Mouse (Mus musculus) testis, postnatal 10 days (tissue): ENCODE data around the gene Fgf13.

Experiments
- DNase-seq: peaks from one replicate; pipeline ENCODE4 v3.0.0; 2021; ENCODE audit warnings: low spot score

Fgf13 gene

DNA sequence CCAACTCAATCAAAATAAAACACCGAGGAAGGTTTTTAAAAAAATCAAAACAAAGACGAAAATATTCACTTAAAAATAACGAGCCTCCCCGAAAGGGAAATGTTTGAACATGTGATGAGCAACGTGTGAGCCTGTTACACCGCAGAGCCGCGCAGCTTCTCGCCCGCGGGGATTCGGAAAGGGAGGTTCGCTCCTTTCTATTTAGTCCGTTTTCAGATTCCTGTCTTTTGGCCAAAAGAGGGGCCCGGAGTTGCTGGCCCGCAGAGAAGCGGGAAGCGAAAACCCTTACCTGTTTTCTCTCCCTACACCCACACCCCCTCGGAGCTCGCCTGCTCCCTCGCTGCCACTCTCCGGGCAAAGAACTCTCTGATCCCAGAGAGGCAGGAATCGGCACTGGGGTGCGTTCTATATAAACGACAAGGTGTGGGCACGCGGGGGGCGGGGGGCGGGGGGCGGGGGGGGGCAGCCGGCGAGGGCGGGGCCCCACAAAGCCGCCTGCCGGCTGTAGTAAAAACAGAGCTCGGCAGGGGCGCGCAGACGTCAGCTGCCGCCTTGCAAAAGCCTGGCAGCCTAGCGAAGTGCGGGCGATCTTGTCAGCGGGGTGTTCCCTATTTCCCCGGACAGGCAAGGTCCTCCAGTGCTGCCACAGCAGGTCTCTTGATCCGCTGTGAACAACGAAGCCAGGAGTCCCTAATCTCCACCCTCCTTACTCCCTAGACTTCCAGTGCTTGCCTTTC is at the start of gene Fgf13:
Gene Fgf13, minus strand, starts transcription at position 377 of the 737 bp plus-strand sequence.
- peak; percentile 35 for DNase-seq

DNA sequence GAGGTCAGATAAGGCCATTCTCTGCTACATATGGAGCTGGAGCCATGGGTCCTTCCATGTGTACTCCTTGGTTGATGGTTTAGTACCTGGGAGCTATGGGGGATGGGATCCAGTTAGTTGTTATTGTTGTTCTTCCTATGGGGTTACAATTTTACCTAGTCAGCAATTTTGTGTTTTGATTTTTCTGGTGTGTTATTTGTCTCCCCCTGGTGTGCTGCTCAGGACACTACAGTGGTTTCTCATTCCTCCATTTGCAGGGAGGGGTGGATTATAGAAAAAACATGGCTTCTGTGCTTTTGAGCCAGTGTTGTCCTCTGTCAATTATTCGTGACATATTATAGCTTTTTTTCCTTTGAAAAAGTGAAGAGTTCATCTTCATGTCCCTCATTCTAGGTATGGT is 38.7 kb upstream of the Fgf13 start:
- DNase-seq = no peak

DNA sequence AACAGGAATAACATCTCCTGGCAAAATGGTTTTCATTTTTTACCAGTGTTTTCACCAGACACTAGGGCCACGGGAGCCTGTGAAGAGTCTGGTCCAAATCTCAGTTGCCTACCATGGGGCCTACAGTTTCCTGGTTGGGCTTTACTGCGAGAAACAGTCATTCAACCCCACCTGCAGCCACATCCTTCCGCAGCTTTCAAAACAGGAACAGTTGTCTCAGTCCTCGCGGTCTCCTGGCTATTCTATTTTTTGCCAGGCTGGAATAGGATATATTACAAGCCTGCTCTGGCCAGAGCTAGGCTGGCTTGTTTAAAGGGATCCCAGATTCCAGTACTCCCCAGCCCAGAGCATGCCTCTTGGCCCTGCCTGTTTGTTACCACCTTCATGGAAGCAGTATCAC is 21.2 kb upstream of the Fgf13 start:
- DNase-seq = no peak

DNA sequence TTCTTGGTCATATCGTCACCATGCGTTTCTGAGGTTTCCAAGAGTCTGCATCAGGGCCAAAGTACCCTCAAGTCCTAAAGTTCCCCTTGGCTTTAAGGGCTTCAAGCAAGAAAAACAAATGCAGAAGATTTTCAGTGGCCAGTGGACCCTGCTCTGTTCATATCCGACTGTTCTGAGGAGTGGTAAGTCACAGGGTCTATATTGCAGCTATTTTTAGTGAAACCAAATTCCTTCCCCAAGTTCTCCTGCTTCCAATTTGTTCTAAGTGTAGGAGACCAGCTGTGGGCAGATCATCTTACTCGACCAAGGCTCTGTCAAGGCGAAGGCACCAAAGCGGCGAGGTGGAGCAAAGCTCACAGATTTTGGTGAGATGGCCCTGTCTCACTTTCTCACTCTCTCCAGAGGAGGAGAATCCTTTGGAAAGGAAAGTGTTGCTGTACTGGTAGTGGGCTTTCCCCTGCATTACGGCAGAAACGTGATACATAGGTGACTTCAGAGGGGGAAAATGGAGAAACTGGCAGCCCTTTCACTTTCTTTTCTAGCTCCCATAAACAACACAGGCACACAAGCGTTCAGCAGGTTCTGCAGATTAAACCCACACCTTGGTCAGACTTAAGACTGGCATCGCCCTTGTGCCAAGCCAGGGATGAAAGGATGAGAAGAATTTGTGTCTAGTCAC is 17.8 kb upstream of the Fgf13 start:
- no peak for DNase-seq

DNA sequence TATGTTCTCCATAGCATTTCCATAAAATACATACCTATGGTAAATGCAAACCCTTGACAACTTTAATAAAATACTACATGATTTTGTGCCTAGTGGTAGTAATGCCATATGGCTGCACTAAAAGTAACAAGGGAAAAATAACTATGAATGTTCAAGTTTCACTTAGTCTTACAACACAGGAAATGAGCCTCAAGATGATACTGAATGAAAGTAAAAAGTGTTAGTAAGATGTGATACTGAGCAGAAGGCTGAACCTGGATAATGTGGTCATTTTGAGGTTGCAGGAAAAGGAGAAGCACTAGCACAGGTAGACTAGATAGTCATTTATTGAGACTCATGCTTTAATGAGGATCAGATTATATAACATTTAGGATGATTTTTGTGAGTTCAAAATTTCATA is 16.2 kb upstream of the Fgf13 start:
- DNase-seq = no peak

DNA sequence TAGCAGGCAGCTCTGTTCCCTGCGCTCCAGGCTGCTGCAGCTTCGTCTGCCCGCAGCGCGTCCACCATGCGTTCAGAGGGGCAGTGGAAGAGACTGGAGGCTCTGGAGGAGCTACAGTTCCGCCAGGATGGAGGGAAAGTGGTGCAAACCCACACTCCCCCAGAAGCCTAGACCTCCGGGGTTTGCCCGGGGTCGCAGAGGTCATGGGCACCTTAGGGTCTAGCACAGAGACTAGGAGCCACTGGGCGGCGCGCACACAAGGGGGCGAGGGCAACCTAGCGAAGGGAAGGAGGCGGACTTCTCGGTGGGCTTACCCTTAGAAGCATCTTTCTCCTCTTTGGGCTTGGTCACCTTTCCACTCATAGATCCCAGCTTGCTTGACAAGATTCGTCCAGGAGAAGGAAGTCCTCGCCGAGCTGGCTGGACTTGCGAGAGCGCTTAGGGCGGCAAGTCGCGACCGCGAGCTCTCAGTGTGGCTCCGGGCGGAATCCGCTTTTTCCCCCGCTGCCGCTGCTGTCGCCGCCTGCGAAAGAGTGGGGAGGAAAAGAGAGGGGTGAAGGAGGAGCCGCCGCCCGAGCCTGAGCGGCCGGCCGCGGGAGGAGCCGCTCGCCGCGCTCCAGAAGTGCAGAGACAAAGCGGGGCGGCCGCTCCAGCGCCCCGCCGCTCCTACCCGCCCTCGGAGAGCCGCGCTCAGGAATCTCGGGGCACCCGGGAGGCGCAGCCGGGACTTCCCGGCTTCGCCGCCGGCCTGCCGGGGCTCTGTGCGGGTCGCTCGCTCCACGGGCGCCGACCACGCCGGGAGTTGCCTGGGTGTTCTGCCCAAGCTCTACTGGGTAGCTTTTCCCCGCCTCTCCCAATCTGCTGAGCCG is 811 bp downstream of the Fgf13 start:
- peak; percentile 41 for DNase-seq

DNA sequence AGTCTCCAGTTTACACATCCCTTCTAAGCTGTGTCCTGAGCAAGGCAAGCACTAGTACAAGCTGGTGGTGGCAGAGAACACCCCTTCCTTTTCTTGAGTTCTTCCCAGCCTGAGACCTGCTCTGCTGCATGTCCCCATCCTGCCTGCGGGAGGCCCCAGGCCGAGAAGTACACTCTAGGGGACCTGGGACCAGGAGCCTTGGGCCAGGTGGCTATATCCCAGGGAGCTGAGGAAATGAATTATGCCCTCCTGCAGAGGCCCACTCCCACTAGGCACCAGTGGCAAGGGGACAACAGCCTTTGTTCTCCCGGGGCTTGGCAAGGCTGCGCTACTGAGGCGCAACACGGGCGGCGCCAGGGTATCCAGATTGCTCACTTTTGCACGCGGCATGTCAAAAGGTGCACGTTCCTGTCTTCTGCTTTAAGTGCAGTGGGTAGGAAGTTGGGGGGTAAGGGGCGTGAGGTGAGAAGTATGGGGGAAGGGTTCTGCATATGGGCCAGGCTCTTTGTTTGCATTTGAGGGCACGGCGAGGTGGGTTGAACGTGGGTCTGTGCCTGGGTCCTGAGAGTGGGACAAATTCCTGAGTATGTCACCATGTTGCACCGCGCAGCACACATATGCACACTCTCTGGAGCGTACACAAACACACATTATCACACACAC is 1.7 kb downstream of the Fgf13 start:
- no peak for DNase-seq

DNA sequence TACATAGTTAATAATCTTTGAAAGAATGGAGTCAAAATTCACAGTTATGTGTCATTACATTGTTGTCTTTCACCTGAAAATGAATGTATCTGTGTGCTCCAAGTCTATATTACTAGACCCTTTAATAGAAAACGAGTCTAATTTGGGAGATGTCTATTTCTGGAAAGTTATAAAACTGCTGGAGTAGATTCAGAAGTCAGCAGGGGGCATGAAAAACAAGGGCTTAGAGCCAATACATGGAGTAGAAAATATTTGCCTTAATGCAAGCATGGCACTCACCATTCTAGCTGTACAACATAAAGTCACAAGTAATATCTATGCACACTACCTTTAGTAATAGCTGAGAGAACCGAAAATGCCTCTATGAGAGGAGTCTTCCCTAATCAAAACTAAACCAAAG is 19.9 kb downstream of the Fgf13 start:
- DNase-seq = no peak

DNA sequence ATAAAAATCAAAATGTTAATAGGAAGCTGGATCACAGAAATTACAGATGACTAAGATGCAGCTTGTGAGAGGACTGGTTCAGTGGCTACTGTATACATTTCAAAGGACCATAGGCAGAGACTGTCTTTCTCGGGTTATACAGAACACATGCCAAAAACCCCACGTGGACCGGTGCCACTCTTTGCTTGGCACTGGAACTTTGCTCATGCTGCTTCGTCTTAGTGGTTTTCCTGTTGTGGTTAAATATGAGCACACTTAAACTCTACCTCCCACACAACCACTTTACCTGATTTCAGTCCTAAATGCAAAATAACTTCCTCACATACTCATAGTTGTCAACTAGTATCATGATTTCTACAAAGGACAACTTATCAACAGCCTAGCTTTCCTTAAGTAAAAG is 59.6 kb downstream of the Fgf13 start:
- DNase-seq = no peak

DNA sequence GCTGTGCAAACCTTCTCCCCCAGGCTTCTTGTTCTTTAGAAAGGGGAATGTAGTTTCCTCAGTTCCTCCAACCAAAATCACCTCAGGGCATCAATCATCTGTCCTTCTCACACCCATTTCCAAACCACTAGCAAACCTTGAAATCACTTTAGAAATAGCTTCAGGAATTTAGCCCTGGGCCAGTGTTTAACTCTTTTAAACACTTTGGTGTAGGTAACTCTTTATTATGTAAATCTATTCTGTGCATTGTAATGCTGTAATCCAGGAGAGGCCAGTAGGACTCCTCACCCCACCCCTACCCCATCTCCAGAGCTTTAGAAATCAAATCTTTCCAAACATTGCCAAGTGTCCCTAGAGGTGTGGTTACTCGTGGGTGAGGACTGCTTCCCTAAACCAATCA is 74.5 kb downstream of the Fgf13 start:
- DNase-seq = no peak

DNA sequence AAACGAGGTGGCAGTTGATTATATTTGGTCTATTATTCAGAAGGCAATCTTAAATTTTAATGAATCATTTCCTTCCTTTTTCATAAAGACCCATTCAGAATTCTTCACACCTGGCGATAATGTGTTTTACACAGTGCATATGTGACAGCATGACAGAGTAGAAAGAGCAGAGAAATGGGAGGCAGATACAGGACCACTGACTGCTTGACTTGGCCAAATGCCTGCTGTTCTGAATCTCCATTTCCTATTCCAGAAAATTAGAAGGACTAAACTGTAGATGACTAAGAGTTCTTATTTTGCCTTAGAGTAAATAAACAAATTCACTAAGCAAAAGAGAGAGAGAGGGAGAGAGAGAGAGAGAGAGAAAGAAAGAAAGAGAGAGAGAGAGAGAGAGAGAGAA is 82.4 kb downstream of the Fgf13 start:
- no peak for DNase-seq

DNA sequence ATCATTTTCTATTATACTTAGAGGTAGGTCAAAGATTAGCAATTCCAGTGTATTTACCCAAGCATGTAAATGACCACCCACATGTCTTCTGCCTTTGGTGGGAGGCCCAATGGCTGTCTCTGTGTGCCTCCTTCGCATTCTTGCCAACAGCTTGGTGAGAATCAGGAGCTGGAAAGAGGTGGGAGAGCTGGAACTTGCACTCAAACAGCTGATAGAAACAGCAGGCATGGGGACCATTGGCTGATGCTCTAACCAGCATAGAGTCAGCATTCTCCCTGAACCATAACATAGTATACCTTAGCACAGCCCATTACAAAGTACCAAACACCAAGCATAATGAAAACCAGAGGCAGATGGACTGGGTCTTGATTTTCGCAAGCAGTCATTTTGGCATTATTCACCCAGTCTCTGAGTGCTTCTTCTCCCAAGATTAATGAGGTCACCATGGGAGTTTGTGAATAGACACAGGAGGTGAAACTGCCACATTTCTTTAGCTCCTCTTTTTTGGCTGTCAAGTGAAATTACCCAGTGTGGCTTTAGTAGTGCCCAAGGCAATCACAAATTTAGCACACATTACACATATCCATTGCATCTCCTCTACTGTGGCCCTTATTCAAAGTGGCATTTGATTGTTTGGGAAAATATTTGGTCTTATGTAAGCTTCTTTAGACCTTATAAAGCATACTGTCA is 165.1 kb downstream of the Fgf13 start:
- no peak for DNase-seq

DNA sequence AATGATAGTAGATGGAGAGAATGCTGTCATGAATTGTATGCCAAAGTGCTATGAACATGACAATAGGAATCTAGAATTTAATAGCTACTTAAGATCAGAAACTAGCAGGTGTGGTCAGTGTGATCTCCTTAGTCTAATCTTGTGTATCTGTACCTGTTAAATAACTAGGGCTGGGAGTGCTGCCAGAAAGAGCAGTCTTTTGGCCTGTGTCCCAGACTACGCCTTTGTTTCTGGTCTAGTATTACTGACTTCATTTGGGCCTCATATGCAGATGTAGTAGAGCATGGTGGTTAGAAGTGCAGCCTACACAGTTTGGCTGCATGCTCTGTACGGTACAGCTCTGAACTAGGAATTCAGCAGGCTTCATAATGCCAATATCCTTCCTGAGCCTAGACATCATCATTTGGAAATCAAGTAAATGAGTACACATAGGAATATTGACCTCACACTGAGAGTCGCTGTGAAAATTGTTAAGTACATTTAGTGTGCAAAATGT is 276.9 kb downstream of the Fgf13 start:
- DNase-seq = no peak

DNA sequence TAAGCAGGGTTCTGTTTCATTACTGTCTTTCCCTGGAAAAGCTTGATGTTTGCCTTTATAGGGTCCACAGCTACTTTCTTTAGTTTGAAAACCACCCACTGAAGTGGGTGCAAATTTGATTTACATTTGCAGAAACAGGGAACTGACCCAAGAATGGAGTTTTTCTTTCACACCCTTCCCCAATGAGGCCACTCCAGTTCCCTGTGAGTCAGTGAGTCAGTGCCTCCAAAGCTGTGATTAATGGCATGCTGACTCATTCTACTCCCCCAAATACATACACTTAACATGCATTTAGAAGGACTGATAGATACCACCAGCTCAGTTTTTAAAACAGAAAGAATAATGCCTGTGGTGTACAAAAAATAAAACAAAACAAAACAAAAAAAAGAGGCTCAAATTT is 316.3 kb downstream of the Fgf13 start:
- no peak for DNase-seq

DNA sequence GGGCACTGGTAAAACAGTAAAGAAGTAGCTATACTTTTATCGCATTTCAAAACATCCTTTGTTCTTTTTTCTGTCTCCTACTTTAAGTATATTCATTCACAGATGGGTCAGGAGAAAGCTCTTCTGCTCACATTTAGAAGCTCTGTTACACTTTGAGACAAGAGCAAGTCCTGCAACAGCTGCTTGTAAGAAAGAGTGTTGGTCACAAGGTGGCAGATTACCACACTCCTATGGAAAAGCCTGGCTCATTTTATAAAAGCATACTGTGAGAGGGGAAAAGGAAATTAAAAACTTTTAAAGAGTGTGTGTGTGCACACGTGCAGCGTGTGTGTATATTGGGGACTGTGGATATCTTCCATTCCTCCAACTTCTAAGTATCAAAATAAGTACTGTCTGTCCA is 324.1 kb downstream of the Fgf13 start:
- no peak for DNase-seq

DNA sequence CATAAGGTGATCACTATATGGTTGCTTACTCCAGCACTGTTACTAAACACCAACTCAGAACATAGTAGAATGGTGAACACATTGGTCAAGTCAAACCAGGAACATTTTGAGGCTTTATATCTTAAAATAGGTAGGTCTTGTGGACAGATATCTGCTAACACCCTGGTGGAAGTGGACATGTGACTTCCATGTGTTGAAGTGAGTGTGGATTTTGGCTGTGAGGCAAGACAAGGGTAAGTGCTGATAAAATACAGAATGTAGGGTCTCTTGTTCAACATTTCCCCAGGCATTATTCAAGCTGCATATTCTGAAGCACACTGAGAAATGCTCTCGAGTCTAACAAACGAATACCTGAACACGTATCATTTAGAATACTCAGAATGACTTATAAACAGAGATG is 324.7 kb downstream of the Fgf13 start:
- no peak for DNase-seq

DNA sequence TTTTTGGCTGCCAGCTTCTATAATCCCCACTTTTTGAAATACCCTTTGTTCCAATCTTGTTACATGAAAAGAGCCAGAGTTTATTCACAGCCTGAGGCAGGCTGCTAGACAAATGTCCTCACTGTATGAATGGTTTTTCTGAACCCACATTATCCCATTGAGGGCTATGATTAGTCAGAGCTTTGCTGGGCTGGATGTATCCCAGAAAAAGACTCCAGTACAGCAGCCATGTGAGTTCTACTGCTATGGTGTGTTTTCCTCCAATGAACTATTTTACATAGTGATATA is 326.5 kb downstream of the Fgf13 start:
- no peak for DNase-seq

DNA sequence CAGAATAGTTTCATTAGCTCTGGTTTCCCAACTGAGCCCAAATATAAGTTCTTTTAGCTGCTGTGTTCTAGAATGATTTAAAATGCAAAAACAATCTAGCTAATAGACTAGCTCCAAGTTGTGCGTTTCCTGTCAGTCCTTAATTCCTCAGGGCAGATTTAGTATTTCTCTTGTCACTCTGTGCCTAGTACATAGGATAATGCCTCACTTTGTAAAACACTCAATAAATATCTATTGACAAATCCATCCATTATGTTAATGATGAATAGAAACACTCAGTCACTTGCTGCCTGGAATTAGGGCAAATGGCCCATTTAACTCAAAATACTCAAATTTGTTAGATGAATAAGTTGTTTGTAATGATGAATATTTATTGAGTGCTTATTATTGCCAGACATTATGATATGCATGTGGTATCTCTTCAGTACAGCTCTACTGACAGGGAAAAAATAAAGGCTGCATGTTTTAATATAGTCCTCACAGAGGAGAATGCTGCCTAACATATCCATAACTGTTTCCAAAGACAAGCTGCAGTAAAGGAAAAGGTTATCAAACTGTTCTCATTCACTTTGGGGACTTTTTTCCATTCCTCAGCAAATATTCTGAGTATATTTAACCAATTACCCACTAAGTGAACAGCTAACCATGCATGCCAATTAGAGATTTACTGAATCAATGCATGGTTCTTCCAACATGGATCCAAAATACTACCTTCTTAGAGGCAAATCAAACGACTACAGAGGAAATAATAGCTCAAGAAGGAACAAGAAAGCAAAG is 327.0 kb downstream of the Fgf13 start:
- no peak for DNase-seq

DNA sequence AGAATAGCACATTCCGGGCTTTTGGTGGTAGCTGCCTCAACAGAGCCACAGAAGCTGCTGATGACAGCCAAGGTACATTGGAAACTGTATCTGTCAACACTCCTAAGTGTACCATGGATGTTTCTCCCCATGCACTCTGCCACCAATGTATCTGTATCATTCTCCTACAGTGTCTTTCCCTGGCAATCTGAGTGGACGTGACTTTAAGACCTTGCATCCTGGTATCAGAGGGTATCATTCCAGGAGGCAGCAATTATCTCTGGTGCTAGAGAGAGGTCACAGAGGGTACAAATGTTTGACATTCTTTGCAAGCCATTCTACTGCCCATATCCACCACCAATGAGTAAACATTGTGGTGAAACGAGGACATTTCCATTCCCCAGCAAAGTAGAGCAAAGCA is 347.2 kb downstream of the Fgf13 start:
- no peak for DNase-seq

DNA sequence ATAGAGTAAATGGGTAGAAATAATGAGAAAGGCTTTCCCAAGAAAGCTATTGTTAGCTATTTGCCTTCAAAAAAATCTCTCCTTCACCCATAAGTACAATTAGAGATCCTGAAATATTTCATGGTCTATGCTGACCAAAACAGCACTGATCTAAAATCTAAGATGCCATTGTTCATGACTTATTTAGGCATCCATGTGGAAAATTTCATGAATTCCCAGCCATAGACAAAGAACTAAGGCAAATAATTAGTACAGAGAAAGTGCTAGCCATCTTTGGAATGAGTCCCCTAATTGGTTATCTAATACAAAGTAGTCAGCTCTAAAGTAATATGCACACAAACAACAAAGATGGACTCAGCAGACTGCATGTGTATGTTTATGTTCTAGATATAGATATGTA is 366.7 kb downstream of the Fgf13 start:
- DNase-seq = no peak

DNA sequence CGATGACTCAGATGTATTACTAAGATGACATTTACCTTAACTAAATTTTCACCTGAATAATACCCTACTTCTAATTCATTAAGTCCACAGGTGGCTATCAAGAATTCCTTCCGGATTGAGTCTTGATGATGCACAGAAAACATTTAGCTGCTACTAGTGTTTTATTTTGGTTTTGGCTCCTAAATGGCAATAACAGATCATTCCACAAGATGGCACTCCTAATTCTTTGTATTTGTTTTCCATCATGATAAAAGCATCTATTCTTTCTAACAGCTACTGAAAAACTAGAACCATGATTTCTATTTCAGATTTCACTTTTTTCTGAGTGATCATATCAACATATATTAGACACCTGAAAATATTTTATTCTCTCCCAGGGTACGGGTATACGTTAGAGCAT is 373.7 kb downstream of the Fgf13 start:
- DNase-seq = no peak
